Mouse (Mus musculus) embryonic fibroblast, embryonic 13.5 days (primary cell): ENCODE measurements around the gene Oxa1l.

ENCODE experiments used
- CTCF ChIP-seq: IDR thresholded peaks from 2 replicates; pipeline ENCODE4 v1.5.1; 2011; ENCODE audit warnings: mild to moderate bottlenecking, control low read depth, low read length, moderate library complexity, borderline replicate concordance; ENCODE audit not compliant: insufficient read depth
- POLR2A ChIP-seq: IDR thresholded peaks from 2 replicates; pipeline ENCODE4 v1.6.1; 2011; ENCODE audit warnings: low read depth, mild to moderate bottlenecking, control low read depth, low read length, moderate library complexity

DNA sequence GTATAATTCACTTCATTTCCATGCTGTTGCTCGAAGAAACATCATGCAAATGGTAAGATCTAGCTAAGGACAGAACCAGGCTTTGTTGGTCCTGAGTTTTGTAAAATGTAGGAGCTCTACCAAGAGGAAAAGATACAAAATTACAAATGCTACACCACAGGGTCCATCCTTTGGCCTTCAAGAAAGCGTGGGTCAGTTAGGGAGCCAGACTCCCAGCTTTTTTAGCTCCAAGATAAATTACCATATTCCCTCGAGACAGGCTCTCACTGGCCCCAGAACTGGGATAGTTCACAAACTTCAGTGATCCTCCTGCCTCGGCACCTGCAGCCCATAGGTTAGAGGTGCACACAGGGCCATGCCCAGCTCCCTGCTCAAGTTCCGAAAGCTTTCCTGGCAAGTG is 36.1 kb upstream of the Oxa1l start:
- TF ChIP-seq POLR2A (no peak), CTCF (no peak)
